Mouse (Mus musculus) midbrain, embryonic 12.5 days (tissue): Measurements from ENCODE around the gene Pcgf2. TPM values are rescaled to one million over a fixed set of nuclear protein-coding genes. Genes with fewer than 3 reads are reported as not detected.
A peak's percentile ranks its signal among the peaks of the same experiment; 100 is the strongest.

Source experiments
- ATAC-seq: fragments of 200-750 bp; cut with Nextera tagmentation; 2 replicates; pipeline ENCODE4 v1.8.0; 2017; ENCODE audit warnings: low read depth, moderate TSS enrichment, moderate library complexity; ENCODE audit not compliant: low FRiP score
- H3K27ac ChIP-seq: fragments of 300-500 bp; sonication (generic); replicated peaks from 2 replicates; pipeline ENCODE4 v1.5.1; 2016; ENCODE audit warnings: mild to moderate bottlenecking
- H3K27me3 ChIP-seq: fragments of 300-500 bp; sonication (generic); 2 replicates; pipeline ENCODE4 v1.6.1; 2016; ENCODE audit warnings: mild to moderate bottlenecking
- H3K36me3 ChIP-seq: fragments of 300-500 bp; sonication (generic); 2 replicates; pipeline ENCODE4 v1.6.1; 2016
- H3K4me1 ChIP-seq: fragments of 300-500 bp; sonication (generic); 2 replicates; pipeline ENCODE4 v1.6.1; 2016
- H3K4me2 ChIP-seq: fragments of 300-500 bp; sonication (generic); replicated peaks from 2 replicates; pipeline ENCODE4 v1.6.1; 2016; ENCODE audit warnings: mild to moderate bottlenecking, moderate library complexity
- H3K4me3 ChIP-seq: fragments of 300-500 bp; sonication (generic); 2 replicates; pipeline ENCODE4 v1.5.1; 2016; ENCODE audit warnings: mild to moderate bottlenecking
- H3K9ac ChIP-seq: fragments of 300-500 bp; sonication (generic); replicated peaks from 2 replicates; pipeline ENCODE4 v1.6.1; 2016; ENCODE audit warnings: mild to moderate bottlenecking, moderate library complexity
- H3K9me3 ChIP-seq: fragments of 300-500 bp; sonication (generic); 2 replicates; pipeline ENCODE4 v1.6.1; 2016; ENCODE audit warnings: mild to moderate bottlenecking
- WGBS: fragments of 180-500 bp; shearing (Covaris S2); methylation state at CpG from one replicate; pipeline ENCODE4 v1.1.7; 2016; 5-methylcytosine and 5-hydroxymethylcytosine counted together
- polyA plus RNA-seq: library from polyadenylated mRNA; unstranded; fragments of >200 nt; fragmentation: Nextera tagmentation; extraction: Ambion mirVana; gene quantifications from 2 replicates; pipeline ENCODE4 v1.2.1, GENCODE M21; 2016

Gene Pcgf2
- polyA plus RNA-seq, 1 experiment from 2014 or later, result 16.5 TPM

- H3K4me1 ChIP-seq, result peaks cover 60% of the 10 kb centered on the region
- ATAC-seq, result peak; percentile 55
- H3K27me3 ChIP-seq, result peaks cover 9% of the 10 kb centered on the region; the same call in 1 of the 2 replicates
- H3K36me3 ChIP-seq, result no peaks in the 10 kb centered on the region
- no peaks in the 10 kb centered on the region for H3K9me3 ChIP-seq
- H3K27ac ChIP-seq, result peak overlapping the region; percentile 99
- H3K4me3 ChIP-seq, result peak overlapping the region; percentile 88
- H3K4me2 ChIP-seq, result peak overlapping the region; percentile 86
- WGBS, result 0% methylated on average over 5 of the region's 9 CpGs
- H3K9ac ChIP-seq, result peak overlapping the region; percentile 90
Measured at GRCm38 (mm10) chr11:97699626-97700002, 683 bp downstream of the Pcgf2 start.

DNA sequence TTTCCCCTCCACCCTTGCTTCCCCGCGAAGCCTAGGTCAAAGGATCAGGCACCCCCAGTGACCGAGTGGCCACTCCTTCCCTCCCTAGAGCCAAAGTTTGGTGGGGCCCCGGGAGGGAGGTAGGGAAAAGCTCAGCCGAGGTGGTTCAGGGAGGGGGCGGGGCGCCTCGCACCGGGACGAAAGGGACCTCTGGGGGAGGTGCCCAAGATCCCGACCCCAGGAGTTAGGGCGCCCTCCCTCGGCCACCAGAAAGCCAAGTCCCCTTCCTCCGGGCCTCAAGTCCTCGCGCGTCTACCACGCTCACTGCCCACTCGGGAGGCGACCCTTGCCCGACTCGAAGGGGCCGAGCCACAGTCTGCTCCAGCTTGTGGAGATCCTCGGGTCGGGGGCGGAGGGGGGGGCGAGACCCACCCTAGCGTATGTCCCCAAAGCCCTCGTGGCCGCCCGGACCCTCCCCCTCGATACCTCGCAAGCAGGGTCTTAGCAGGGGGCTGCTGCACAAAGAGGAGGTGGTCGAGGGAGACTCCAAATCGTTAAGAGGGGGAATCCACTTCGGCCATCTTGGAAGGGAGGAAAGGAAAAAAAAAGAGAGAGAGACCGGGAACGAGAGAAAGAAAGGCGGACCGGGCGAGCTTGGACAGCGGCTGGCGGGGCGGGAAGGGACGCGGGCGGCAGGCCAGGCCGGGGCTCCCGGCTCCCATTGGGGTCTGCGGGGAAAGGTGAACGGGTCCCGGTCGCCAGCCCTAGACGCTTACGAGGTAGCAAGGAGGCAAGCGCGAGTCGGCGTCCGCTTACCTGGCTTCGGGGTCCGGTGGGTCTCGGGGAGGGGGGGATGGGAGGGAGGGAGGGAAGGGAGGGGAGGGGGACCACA is 1.3 kb downstream of the Pcgf2 start:
- H3K4me3 ChIP-seq, result peak overlapping the region; percentile 88
- H3K27ac ChIP-seq, result peak overlapping the region; percentile 99
- peaks cover 9% of the 10 kb centered on the region; the same call in 1 of the 2 replicates for H3K27me3 ChIP-seq
- H3K9me3 ChIP-seq, result no peaks in the 10 kb centered on the region
- ATAC-seq, result peak; percentile 7
- H3K4me1 ChIP-seq, result peaks cover 60% of the 10 kb centered on the region
- no peaks in the 10 kb centered on the region for H3K36me3 ChIP-seq
- under 1% methylated on average over 54 of the region's 63 CpGs for WGBS
- H3K4me2 ChIP-seq, result peak overlapping the region; percentile 86
- H3K9ac ChIP-seq, result peak overlapping the region; percentile 90

DNA sequence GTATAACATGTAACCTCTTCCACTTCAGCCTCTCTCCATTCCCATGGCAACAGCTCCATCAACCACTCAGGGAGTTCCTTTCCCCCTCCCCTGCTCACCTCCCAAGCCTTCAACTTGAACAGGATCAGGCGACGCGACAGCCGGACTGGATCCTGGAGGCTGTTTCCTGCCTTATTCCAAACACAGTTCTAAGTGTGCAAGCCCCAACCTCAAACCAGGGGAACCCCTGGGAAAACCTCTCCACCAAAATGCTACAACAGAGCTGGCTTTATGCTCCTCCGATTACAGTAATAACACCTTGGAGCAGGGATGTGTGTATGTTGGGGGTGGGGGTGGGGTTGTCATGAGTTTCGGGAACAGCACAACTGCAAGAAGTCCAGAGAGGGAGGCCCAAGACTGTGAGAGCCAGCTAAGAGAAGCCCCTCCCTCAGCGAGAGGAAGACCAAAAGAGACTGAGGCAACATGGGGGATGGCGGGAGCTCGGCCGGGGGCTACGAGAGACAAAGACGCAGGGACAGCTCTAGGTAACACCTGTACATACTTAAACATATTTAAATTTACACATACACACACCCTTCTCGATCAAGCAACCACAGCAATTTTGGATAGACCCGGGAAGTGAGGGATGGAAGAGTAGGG is 2.3 kb downstream of the Pcgf2 start:
- peaks cover 62% of the 10 kb centered on the region for H3K4me1 ChIP-seq
- peaks cover 4% of the 10 kb centered on the region for H3K36me3 ChIP-seq
- H3K27me3 ChIP-seq, result peaks cover 9% of the 10 kb centered on the region; the same call in 1 of the 2 replicates
- peak overlapping the region; percentile 88 for H3K4me3 ChIP-seq
- WGBS, result under 1% methylated on average over 14 of the region's 14 CpGs
- peak overlapping the region; percentile 86 for H3K4me2 ChIP-seq
- ATAC-seq, result no peak
- peak overlapping the region; percentile 99 for H3K27ac ChIP-seq
- H3K9me3 ChIP-seq, result no peaks in the 10 kb centered on the region
- H3K9ac ChIP-seq, result peak overlapping the region; percentile 90

DNA sequence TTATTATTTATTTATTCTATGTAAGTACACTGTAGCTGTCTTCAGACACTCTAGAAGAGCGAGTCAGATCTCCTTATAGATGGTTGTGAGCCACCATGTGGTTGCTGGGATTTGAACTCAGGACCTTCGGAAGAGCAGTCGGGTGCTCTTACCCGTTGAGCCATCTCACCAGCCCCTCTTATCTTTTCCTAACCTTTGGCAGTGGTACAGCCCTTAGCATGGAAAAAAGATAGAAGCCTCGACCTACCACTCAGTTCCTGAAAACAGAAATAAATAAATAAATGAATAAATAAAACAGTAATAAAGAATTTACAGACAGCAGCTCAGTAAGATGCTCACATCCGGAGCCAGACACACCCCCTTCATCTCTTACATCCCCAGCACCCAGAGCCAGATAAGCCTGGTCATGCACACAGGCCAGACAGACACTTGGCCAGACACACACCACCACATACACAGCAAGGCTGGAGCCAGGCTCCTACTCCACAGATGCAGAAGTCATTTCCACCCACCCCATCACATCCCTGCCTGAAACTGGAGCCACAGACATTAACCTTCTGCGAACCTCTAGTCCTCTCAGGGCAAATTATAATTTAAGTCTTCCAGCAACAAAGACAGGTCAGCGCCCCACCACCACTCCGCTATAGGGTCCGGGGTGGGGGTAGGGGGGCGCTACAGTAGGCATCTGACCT is 3.0 kb downstream of the Pcgf2 start:
- peak overlapping the region; percentile 88 for H3K4me3 ChIP-seq
- peak overlapping the region; percentile 90 for H3K9ac ChIP-seq
- H3K27ac ChIP-seq, result peak overlapping the region; percentile 99; the same call in 1 of the 2 replicates
- 62% methylated on average over 11 of the region's 11 CpGs for WGBS
- H3K4me1 ChIP-seq, result peaks cover 62% of the 10 kb centered on the region
- H3K4me2 ChIP-seq, result peak overlapping the region; percentile 86
- H3K36me3 ChIP-seq, result peaks cover 10% of the 10 kb centered on the region
- no peak for ATAC-seq
- peaks cover 9% of the 10 kb centered on the region; the same call in 1 of the 2 replicates for H3K27me3 ChIP-seq
- H3K9me3 ChIP-seq, result no peaks in the 10 kb centered on the region

- H3K9me3 ChIP-seq, result no peaks in the 10 kb centered on the region
- no peak overlapping the region for H3K27ac ChIP-seq
- no peak for ATAC-seq
- peaks cover 6% of the 10 kb centered on the region; the same call in 1 of the 2 replicates for H3K27me3 ChIP-seq
- H3K36me3 ChIP-seq, result peaks cover 16% of the 10 kb centered on the region
- H3K4me2 ChIP-seq, result peak overlapping the region; percentile 86
- H3K4me1 ChIP-seq, result peaks cover 58% of the 10 kb centered on the region
- no peak overlapping the region for H3K4me3 ChIP-seq
- H3K9ac ChIP-seq, result peak overlapping the region; percentile 32; the same call in 1 of the 2 replicates
- 71% methylated on average over 8 of the region's 8 CpGs for WGBS
Measured at GRCm38 (mm10) chr11:97696669-97697068, 3.6 kb downstream of the Pcgf2 start.

GRCm38 (mm10) chr11:97695712-97696401 is 4.4 kb downstream of the Pcgf2 start:
- WGBS, result 37% methylated on average over 9 of the region's 9 CpGs
- Histone ChIP-seq H3K4me2 (peak overlapping the region; percentile 86), H3K9ac (peak overlapping the region; percentile 32; the same call in 1 of the 2 replicates), H3K27me3 (no peaks in the 10 kb centered on the region), H3K4me1 (peaks cover 50% of the 10 kb centered on the region), H3K27ac (peak overlapping the region; percentile 71), H3K9me3 (no peaks in the 10 kb centered on the region), H3K36me3 (peaks cover 25% of the 10 kb centered on the region), H3K4me3 (peak overlapping the region; percentile 22)
- ATAC-seq, result no peak

DNA sequence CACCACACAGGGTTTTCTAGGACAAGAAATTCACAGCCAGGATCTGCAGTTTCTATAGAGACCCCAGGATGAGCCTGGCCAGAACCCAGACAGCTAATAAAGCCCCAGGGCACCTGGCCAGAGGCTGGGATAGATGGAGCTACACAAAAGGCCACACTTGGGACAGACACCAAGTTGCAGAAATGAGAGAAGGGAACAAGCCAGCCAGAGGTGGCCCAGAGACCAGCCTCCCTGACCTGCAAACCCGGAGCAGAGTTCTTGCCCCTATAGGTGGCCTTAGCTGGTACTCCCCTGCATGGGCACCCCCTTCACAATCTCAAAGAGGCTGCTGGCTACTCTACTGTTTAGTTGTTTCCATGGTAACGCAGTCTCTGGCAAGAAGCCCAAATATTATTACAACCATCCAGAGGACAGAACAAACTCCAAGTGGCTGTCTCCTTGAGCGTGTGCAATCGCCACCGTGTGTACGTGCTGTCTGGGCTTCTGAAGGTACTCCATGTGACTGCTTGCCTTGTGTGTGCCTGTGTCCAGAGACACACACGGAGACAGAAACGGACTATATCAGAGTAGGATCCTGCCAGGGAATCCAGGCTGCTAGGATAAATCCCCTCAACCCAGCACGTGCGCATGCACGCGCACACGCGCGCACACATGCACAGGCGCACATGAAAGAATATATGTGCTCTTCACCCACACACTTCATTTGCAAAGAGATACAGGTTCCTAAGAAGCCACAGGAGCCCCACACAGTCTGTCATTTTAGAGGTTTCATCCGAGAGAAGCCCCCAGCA is 5.2 kb downstream of the Pcgf2 start:
- H3K4me1 ChIP-seq, result peaks cover 48% of the 10 kb centered on the region

GRCm38 (mm10) chr11:97694435-97694834 is 5.9 kb downstream of the Pcgf2 start:
- 83% methylated on average over 4 of the region's 4 CpGs for WGBS
- Histone ChIP-seq H3K4me2 (peak overlapping the region; percentile 86; the same call in 1 of the 2 replicates), H3K36me3 (peaks cover 35% of the 10 kb centered on the region), H3K27ac (peak overlapping the region; percentile 71), H3K4me3 (no peak overlapping the region), H3K9me3 (no peaks in the 10 kb centered on the region), H3K9ac (no peak overlapping the region), H3K27me3 (no peaks in the 10 kb centered on the region), H3K4me1 (peaks cover 48% of the 10 kb centered on the region)
- ATAC-seq, result no peak

More for the DNA sequence above, 5.2 kb downstream of the Pcgf2 start:
- ATAC-seq, result no peak
- Histone ChIP-seq H3K9me3 (no peaks in the 10 kb centered on the region), H3K4me3 (peak overlapping the region; percentile 22; the same call in 1 of the 2 replicates), H3K36me3 (peaks cover 32% of the 10 kb centered on the region), H3K9ac (peak overlapping the region; percentile 17), H3K4me2 (peak overlapping the region; percentile 86), H3K27ac (peak overlapping the region; percentile 71), H3K27me3 (no peaks in the 10 kb centered on the region)
- WGBS, result 38% methylated on average over 17 of the region's 17 CpGs

GRCm38 (mm10) chr11:97689861-97690260 is 10.4 kb downstream of the Pcgf2 start:
- Histone ChIP-seq H3K4me3 (no peak overlapping the region), H3K9me3 (no peaks in the 10 kb centered on the region), H3K4me1 (peaks cover 26% of the 10 kb centered on the region), H3K4me2 (no peak overlapping the region), H3K27me3 (0 out of 2 replicates have a peak, but pooled peaks cover 5% of the 10 kb centered on the region), H3K9ac (no peak overlapping the region), H3K27ac (no peak overlapping the region), H3K36me3 (peaks cover 53% of the 10 kb centered on the region)
- no peak for ATAC-seq
- WGBS, result 26% methylated on average over 10 of the region's 10 CpGs

- WGBS, result 92% methylated on average over 3 of the region's 3 CpGs
- H3K4me1 ChIP-seq, result peaks cover 12% of the 10 kb centered on the region
- H3K36me3 ChIP-seq, result peaks cover 50% of the 10 kb centered on the region
- no peak overlapping the region for H3K9ac ChIP-seq
- ATAC-seq, result no peak
- no peak overlapping the region for H3K4me2 ChIP-seq
- H3K4me3 ChIP-seq, result no peak overlapping the region
- 0 out of 2 replicates have a peak, but pooled peaks cover 9% of the 10 kb centered on the region for H3K27me3 ChIP-seq
- no peak overlapping the region for H3K27ac ChIP-seq
- H3K9me3 ChIP-seq, result no peaks in the 10 kb centered on the region
Measured at GRCm38 (mm10) chr11:97687061-97687460, 13.2 kb downstream of the Pcgf2 start.
